Mouse (Mus musculus) CD4-positive naive resting alpha-beta T cell, adult 76 days (primary cell): Measurements from ENCODE around the gene Actl9. TPM values are rescaled to one million over a fixed set of nuclear protein-coding genes. Genes with fewer than 3 reads are reported as not detected.

Source experiments
- total RNA-seq: library from RNA; stranded (reverse); gene quantifications from one replicate; pipeline ENCODE4 v1.2.4, GENCODE M21; 2023

The Actl9 gene
- total RNA-seq, result not detected

DNA sequence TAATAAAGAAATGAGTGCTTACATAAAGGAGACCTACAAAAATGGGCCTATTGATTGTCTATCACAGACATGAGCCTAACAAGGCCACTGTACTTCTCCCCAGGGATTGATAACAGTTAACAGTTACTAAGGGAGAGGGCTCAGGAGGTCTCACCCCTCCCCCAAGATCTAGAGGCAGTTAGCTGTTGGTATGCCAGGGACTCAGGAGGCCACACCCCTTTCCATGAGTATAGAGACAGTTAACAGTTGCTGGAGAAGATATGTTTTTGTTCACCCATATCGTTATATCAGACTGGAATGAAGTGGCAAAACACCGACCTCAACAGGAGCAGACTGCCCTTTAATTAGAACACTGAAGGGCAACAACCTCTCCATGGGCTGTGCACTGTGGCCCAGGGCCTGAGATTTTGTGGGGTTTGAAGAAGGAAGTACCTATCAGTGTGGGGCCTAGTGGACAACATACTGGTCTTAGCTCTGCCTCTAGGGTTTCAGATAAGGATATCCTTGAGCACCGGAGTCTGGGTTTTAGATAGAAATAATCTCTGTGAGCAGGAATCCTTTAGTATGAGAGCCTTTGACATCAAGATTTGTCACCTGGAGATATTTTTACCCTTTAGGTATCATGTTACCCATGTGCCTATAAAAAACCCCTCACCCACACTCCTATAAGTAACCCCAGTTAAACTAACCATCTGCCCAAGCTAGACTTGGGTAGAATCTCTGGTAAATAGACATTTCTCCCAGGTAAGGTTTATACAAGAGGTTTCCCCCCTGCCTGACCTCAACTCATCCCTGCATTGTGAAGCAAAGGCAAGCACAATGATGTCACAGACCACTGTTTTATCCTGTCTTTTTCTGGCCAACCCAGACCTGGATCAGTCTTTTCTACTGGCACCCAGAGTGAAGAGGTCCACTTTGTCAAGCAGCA, at the start of gene Actl9:
Actl9 (plus strand) TSS at position 878 of the 928 bp plus-strand sequence.

DNA sequence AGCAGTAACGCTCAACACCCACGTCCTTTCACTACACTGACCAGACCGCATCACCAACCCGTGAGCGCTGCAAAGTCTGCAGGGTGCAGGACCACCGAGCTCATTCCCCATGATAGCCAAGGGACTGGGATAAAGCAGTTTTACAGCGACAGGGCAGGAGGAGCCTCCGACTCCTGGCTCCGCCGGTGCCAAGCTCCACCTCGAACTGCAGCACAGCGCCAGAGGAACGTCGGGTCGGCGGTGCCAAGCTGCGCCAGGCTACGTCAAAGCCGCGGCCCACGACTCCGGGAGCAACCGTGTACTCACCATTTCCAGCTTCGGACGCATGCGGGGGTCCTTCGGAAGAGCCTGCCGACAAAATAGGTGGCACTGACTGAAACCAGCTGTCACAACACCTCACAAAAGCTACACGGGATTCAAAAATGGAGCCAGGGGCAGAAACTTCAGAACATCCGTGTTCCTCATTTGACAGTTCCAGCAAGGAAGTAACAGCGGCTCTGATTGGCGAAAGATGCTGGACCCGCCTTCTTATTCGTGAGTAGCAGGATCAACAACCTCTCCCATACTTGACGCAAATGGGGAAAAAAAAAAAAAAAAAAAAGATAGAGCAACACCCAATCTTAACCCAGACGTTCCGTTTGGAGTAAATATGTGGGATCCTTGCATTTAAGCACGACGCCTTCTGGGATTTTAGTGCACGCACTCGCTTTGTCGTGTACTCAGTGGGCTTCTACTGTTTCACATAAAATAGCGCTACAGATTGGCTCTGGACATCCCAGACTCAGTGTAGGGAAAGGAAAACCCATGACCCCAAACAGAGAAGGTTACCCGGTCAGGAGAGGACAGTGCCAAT, 38.3 kb upstream of the Actl9 start, which contains the start of gene Zfp101:
Zfp101 (minus strand) TSS at position 460 of the 853 bp plus-strand sequence.

Other genes starting within 250 kb of the Actl9 start
- gene Olfr239, start 241.6 kb upstream of the Actl9 start, total RNA-seq, result not detected
- gene Olfr1564, start 211.2 kb upstream of the Actl9 start, total RNA-seq, result not detected
- 8.2 TPM for gene Zfp955a, start 177.8 kb upstream of the Actl9 start, total RNA-seq
- gene Olfr63, start 168.2 kb upstream of the Actl9 start, total RNA-seq, result not detected
- gene Zfp955b, start 143.4 kb upstream of the Actl9 start, total RNA-seq, result 6.1 TPM
- gene Zfp81, start 74.0 kb upstream of the Actl9 start, total RNA-seq, result 16.5 TPM
- gene Zfp101, start 38.3 kb upstream of the Actl9 start, total RNA-seq, result 9.6 TPM
- 128 TPM for gene Adamts10, start 91.3 kb downstream of the Actl9 start, total RNA-seq
- gene Myo1f, start 122.8 kb downstream of the Actl9 start, total RNA-seq, result 6.1 TPM
- 50.5 TPM for gene Zfp414, start 196.2 kb downstream of the Actl9 start, total RNA-seq
- 3.5 TPM for gene Pram1, start 205.2 kb downstream of the Actl9 start, total RNA-seq